Mouse (Mus musculus): Measurements from ENCODE around the gene Crip2. TPM values are rescaled to one million over a fixed set of nuclear protein-coding genes. Genes with fewer than 3 reads are reported as not detected.

Gene Crip2
- 2.4 TPM for polyA plus RNA-seq (2014; fragmentation: Illumina TruSeq; extraction: RNeasy Lipid Tissue Mini Kit (QIAGEN cat#74804); ENCODE audit: low read depth, low replicate concordance)

GRCm38 (mm10) chr12:113139908-113140615 is at the start of gene Crip2:
Gene Crip2 (plus strand): TSS chr12:113140236.

GRCm38 (mm10) chr12:113097749-113098281 is 42.2 kb upstream of the Crip2 start, which contains the start of gene Mta1:
Gene Mta1 (plus strand): TSS chr12:113098278.

GRCm38 (mm10) chr12:113146112-113147057 is 6.3 kb downstream of the Crip2 start, which contains the start of gene Crip1:
Gene Crip1 (plus strand): TSS chr12:113146316.

GRCm38 (mm10) chr12:113155887-113156539 is 16.0 kb downstream of the Crip2 start, which contains the start of gene Tedc1:
Gene Tedc1 (plus strand): TSS chr12:113156421.

GRCm38 (mm10) chr12:113185442-113186291 is 45.6 kb downstream of the Crip2 start, which contains the start of gene Tmem121:
Gene Tmem121 (plus strand): TSS chr12:113185930.

Other genes with a start within 250 kb of the Crip2 start
- gene Jag2, start 210.5 kb upstream of the Crip2 start, polyA plus RNA-seq (2014; fragmentation: Illumina TruSeq; extraction: RNeasy Lipid Tissue Mini Kit (QIAGEN cat#74804); ENCODE audit: low read depth, low replicate concordance): not detected
- gene Nudt14, start 198.1 kb upstream of the Crip2 start, polyA plus RNA-seq (2014; fragmentation: Illumina TruSeq; extraction: RNeasy Lipid Tissue Mini Kit (QIAGEN cat#74804); ENCODE audit: low read depth, low replicate concordance): 1.1 TPM
- gene Btbd6, start 163.8 kb upstream of the Crip2 start, polyA plus RNA-seq (2014; fragmentation: Illumina TruSeq; extraction: RNeasy Lipid Tissue Mini Kit (QIAGEN cat#74804); ENCODE audit: low read depth, low replicate concordance): 1.5 TPM
- 6.3 TPM for gene Brf1, start 139.5 kb upstream of the Crip2 start, polyA plus RNA-seq (2014; fragmentation: Illumina TruSeq; extraction: RNeasy Lipid Tissue Mini Kit (QIAGEN cat#74804); ENCODE audit: low read depth, low replicate concordance)
- gene Pacs2, start 125.7 kb upstream of the Crip2 start, polyA plus RNA-seq (2014; fragmentation: Illumina TruSeq; extraction: RNeasy Lipid Tissue Mini Kit (QIAGEN cat#74804); ENCODE audit: low read depth, low replicate concordance): 3.1 TPM
- gene Tex22, start 65.7 kb upstream of the Crip2 start, polyA plus RNA-seq (2014; fragmentation: Illumina TruSeq; extraction: RNeasy Lipid Tissue Mini Kit (QIAGEN cat#74804); ENCODE audit: low read depth, low replicate concordance): not detected
- 5.7 TPM for gene Mta1, start 42.0 kb upstream of the Crip2 start, polyA plus RNA-seq (2014; fragmentation: Illumina TruSeq; extraction: RNeasy Lipid Tissue Mini Kit (QIAGEN cat#74804); ENCODE audit: low read depth, low replicate concordance)
- not detected for gene Crip1, start 6.1 kb downstream of the Crip2 start, polyA plus RNA-seq (2014; fragmentation: Illumina TruSeq; extraction: RNeasy Lipid Tissue Mini Kit (QIAGEN cat#74804); ENCODE audit: low read depth, low replicate concordance)
- not detected for gene Tedc1, start 16.2 kb downstream of the Crip2 start, polyA plus RNA-seq (2014; fragmentation: Illumina TruSeq; extraction: RNeasy Lipid Tissue Mini Kit (QIAGEN cat#74804); ENCODE audit: low read depth, low replicate concordance)
- not detected for gene Tmem121, start 45.7 kb downstream of the Crip2 start, polyA plus RNA-seq (2014; fragmentation: Illumina TruSeq; extraction: RNeasy Lipid Tissue Mini Kit (QIAGEN cat#74804); ENCODE audit: low read depth, low replicate concordance)

Data from liver, adult 10 weeks (tissue).